Comparison of ENCODE assay signal across 8 mouse cellular contexts in the genomic region with DNA sequence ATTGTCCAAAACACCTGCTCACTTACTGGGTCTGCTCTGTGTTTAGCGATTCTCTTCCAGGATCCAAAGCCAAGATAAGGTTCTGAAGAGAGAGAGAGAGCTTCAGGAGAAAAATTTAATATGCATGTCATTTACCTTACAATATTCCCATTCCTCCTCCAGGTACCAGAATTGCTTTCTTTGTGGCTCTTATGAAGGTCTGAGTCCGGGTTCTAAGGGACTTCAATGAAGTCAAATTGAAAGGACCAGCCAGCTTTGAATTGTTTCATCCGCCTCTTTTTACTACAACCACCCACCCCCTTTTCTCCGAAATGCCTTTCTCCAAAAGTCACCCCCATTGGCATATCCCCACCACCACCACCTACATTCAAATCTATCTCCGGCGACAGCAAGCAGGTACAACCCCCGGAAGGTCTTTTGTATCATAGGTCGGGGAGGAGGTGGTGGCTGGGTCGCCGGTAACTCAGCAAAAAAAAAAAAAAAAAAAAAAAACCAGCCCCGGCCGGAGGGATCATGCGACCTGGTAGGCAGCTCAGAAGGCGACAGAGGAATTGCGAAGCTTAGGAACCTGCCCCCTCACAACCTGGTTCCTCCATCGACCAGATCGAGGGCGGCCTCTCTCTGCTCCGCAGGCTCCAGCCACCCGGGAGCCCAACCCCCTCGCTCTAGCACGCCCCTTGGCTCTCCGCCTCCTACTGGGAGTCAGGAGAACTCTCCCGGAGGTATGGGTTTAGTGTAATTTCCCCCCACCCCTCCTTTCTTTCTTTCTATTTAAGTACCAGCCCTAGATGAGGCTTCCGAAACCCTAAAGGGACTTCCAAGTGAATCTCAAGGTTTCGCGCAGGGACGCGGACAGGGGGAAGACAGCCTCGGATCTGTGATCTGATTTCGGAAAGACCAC. TPM values are rescaled to one million over a fixed set of nuclear protein-coding genes. Genes with fewer than 3 reads are reported as not detected.
DNase-seq lines count a peak whose midpoint lies in the region; ATAC-seq and TF ChIP-seq lines count a peak whose summit lies in the region.

No protein-coding gene starts in this region.

- peak; percentile 57; the same call in 1 of the 2 replicates for TF ChIP-seq CTCF in bone marrow, adult 2 months (IDR thresholded peaks at IDR 0.05; ENCODE audit: control insufficient read depth, insufficient read depth, low read length)
- TF ChIP-seq CTCF in spleen, adult 2 months (IDR thresholded peaks at IDR 0.05; ENCODE audit: extremely low read depth, insufficient read depth, insufficient read length, insufficient replicate concordance), result peak; percentile 18; the same call in 1 of the 2 replicates

- H3K27ac ChIP-seq in bone marrow, adult 2 months (ENCODE audit: control insufficient read depth, insufficient read depth, low read depth, low read length, poor library complexity), result peak overlapping the region; percentile 96
- H3K27ac ChIP-seq in embryonic facial prominence, embryonic 14.5 days (replicated peaks; ENCODE audit: low read depth, low read length), result peak overlapping the region; percentile 99
- H3K27ac ChIP-seq in limb, embryonic 14.5 days (replicated peaks; ENCODE audit: low read depth, low read length), result peak overlapping the region; percentile 96
- peak overlapping the region; percentile 97 for H3K27ac ChIP-seq in midbrain, embryonic 16.5 days (ENCODE audit: low read length)
- peak overlapping the region; percentile 82 for H3K27ac ChIP-seq in spleen, adult 2 months (ENCODE audit: insufficient read depth, low read length)

- H3K9me3 ChIP-seq in embryonic facial prominence, embryonic 14.5 days (ENCODE audit: control insufficient read depth, low read length), result no peaks in the 10 kb centered on the region
- no peaks in the 10 kb centered on the region for H3K9me3 ChIP-seq in limb, embryonic 14.5 days (ENCODE audit: control insufficient read depth, low read length)
- H3K9me3 ChIP-seq in midbrain, embryonic 16.5 days (replicated peaks; ENCODE audit: control insufficient read depth, low read length, poor library complexity, severe bottlenecking), result no peaks in the 10 kb centered on the region

- H3K4me3 ChIP-seq in bone marrow, adult 2 months (replicated peaks; ENCODE audit: control insufficient read depth, low read depth, low read length), result peak overlapping the region; percentile 99
- peak overlapping the region; percentile 80 for H3K4me3 ChIP-seq in embryonic facial prominence, embryonic 14.5 days (ENCODE audit: low read depth, low read length)
- peak overlapping the region; percentile 76 for H3K4me3 ChIP-seq in limb, embryonic 14.5 days (replicated peaks; ENCODE audit: low read length)
- peak overlapping the region; percentile 74 for H3K4me3 ChIP-seq in midbrain, embryonic 16.5 days (ENCODE audit: low read depth, low read length)
- peak overlapping the region; percentile 83 for H3K4me3 ChIP-seq in spleen, adult 2 months (ENCODE audit: extremely low read depth, insufficient read depth, insufficient read length)

- peak; percentile 91 for DNase-seq in A20 (ENCODE audit: low read depth, low spot score)
- peak; percentile 97 for DNase-seq in embryonic facial prominence, embryonic 14.5 days (ENCODE audit: low spot score)
- peak; percentile 95 for DNase-seq in heart, adult 8-10 months (ENCODE audit: low spot score)
- peak; percentile 94 for DNase-seq in kidney, adult 8-10 months
- peak; percentile 93 for DNase-seq in limb, embryonic 14.5 days (ENCODE audit: low spot score)
- DNase-seq in spleen, adult 2 months (ENCODE audit: low read depth in 1 of 2, low spot score in 2 of 2), result peak; percentile 53 to 67

- peaks cover 2% of the 10 kb centered on the region; the same call in 1 of the 2 replicates for H3K4me1 ChIP-seq in bone marrow, adult 2 months (ENCODE audit: control insufficient read depth, insufficient read depth, low read length)
- peaks cover 37% of the 10 kb centered on the region for H3K4me1 ChIP-seq in embryonic facial prominence, embryonic 14.5 days (ENCODE audit: control insufficient read depth, insufficient read depth, low read length)
- H3K4me1 ChIP-seq in limb, embryonic 14.5 days (ENCODE audit: control insufficient read depth, insufficient read depth, low read length), result peaks cover 37% of the 10 kb centered on the region
- peaks cover 45% of the 10 kb centered on the region for H3K4me1 ChIP-seq in midbrain, embryonic 16.5 days (ENCODE audit: control insufficient read depth, insufficient read depth, low read length)
- peaks cover 8% of the 10 kb centered on the region; the same call in 1 of the 2 replicates for H3K4me1 ChIP-seq in spleen, adult 2 months (ENCODE audit: control insufficient read depth, insufficient read depth, insufficient read length)

- 3% methylated on average over 31 of the region's 31 CpGs for WGBS in bone marrow, adult 2 months
- 2% methylated on average over 30 of the region's 31 CpGs for WGBS in embryonic facial prominence, embryonic 14.5 days
- 3% methylated on average over 30 of the region's 31 CpGs for WGBS in limb, embryonic 14.5 days
- 2% methylated on average over 30 of the region's 31 CpGs for WGBS in midbrain, embryonic 16.5 days
- 2% methylated on average over 31 of the region's 31 CpGs for WGBS in spleen, adult 2 months

- peak; percentile 85 for ATAC-seq in embryonic facial prominence, embryonic 14.5 days (ENCODE audit: low read depth)
- ATAC-seq in limb, embryonic 14.5 days (ENCODE audit: low FRiP score, low read depth), result peak; percentile 75
- peak; percentile 83 for ATAC-seq in midbrain, embryonic 16.5 days

- H3K27me3 ChIP-seq in embryonic facial prominence, embryonic 14.5 days (replicated peaks; ENCODE audit: control insufficient read depth, insufficient read depth, low read length), result no peaks in the 10 kb centered on the region
- H3K27me3 ChIP-seq in limb, embryonic 14.5 days (ENCODE audit: control insufficient read depth, insufficient read depth, low read length), result no peaks in the 10 kb centered on the region
- no peaks in the 10 kb centered on the region for H3K27me3 ChIP-seq in midbrain, embryonic 16.5 days (ENCODE audit: control insufficient read depth, insufficient read depth, low read depth, low read length)
- no peaks in the 10 kb centered on the region for H3K27me3 ChIP-seq in spleen, adult 2 months (ENCODE audit: control insufficient read depth, insufficient read depth, low read length)

- TF ChIP-seq POLR2A in bone marrow, adult 2 months (IDR thresholded peaks at IDR 0.05; ENCODE audit: borderline replicate concordance, control insufficient read depth, low read depth, low read length), result peak; percentile 58; the same call in 1 of the 2 replicates
- TF ChIP-seq POLR2A in limb, embryonic 14.5 days (IDR thresholded peaks at IDR 0.05; ENCODE audit: borderline replicate concordance, extremely low read depth, insufficient read depth, insufficient read length), result no peak
- TF ChIP-seq POLR2A in spleen, adult 2 months (IDR thresholded peaks at IDR 0.05; ENCODE audit: low read depth, low read length), result no peak; the same call in 1 of the 2 replicates

- H3K36me3 ChIP-seq in embryonic facial prominence, embryonic 14.5 days (ENCODE audit: control insufficient read depth, insufficient read depth, low read length), result 0 out of 2 replicates have a peak, but pooled peaks cover 8% of the 10 kb centered on the region
- no peaks in the 10 kb centered on the region for H3K36me3 ChIP-seq in limb, embryonic 14.5 days (ENCODE audit: control insufficient read depth, insufficient read depth, low read length)
- H3K36me3 ChIP-seq in midbrain, embryonic 16.5 days (ENCODE audit: control insufficient read depth, insufficient read depth, low read length), result no peaks in the 10 kb centered on the region
- no peaks in the 10 kb centered on the region for H3K36me3 ChIP-seq in spleen, adult 2 months (ENCODE audit: control insufficient read depth, insufficient read depth, low read length)

- H3K4me2 ChIP-seq in embryonic facial prominence, embryonic 14.5 days (ENCODE audit: low read depth, low read length), result peak overlapping the region; percentile 81
- H3K4me2 ChIP-seq in limb, embryonic 14.5 days (replicated peaks; ENCODE audit: low read depth, low read length, severe bottlenecking), result peak overlapping the region; percentile 76
- peak overlapping the region; percentile 86 for H3K4me2 ChIP-seq in midbrain, embryonic 16.5 days (ENCODE audit: low read length)

- H3K9ac ChIP-seq in embryonic facial prominence, embryonic 14.5 days (ENCODE audit: low read depth, low read length), result peak overlapping the region; percentile 95
- H3K9ac ChIP-seq in limb, embryonic 14.5 days (ENCODE audit: low read depth, low read length, severe bottlenecking), result peak overlapping the region; percentile 86
- peak overlapping the region; percentile 88 for H3K9ac ChIP-seq in midbrain, embryonic 16.5 days (ENCODE audit: low read depth, low read length)

RNA-seq across cellular contexts. Expression of gene Bcl2l1, which starts 1.3 kb away (rescaled TPM):
- polyA plus RNA-seq in bone marrow, adult 2 months (2011; ENCODE audit: insufficient read depth, insufficient read length, low replicate concordance, missing spikeins), result 97.4 and 124 TPM in 2 replicates
- 77.3 and 86.7 TPM in 2 replicates for polyA plus RNA-seq in embryonic facial prominence, embryonic 14.5 days (2014; fragmentation: Nextera tagmentation; extraction: Ambion mirVana)
- 10 to 100 TPM; 46.9 to 66.6 (median 51.4) TPM for total RNA-seq in heart, adult 8-10 months (2022)
- polyA plus RNA-seq in limb, embryonic 14.5 days (2012; rRNA removed), result 46.8 and 54.3 TPM in 2 replicates
- 91.2 and 96.3 TPM in 2 replicates for polyA plus RNA-seq in limb, embryonic 14.5 days (2014; fragmentation: Nextera tagmentation; extraction: Ambion mirVana)
- polyA plus RNA-seq in midbrain, embryonic 16.5 days (2015; fragmentation: Nextera tagmentation; extraction: Ambion mirVana), result 186 and 194 TPM in 2 replicates
- polyA plus RNA-seq in spleen, adult 2 months (2012; rRNA removed), result 36.2 and 57.4 TPM in 2 replicates

RNA-seq across cellular contexts. Expression of gene Tpx2, which starts 17.5 kb away (rescaled TPM):
- polyA plus RNA-seq in bone marrow, adult 2 months (2011; ENCODE audit: insufficient read depth, insufficient read length, low replicate concordance, missing spikeins), result 57.0 and 74.1 TPM in 2 replicates
- 69.3 and 87.9 TPM in 2 replicates for polyA plus RNA-seq in embryonic facial prominence, embryonic 14.5 days (2014; fragmentation: Nextera tagmentation; extraction: Ambion mirVana)
- total RNA-seq in heart, adult 8-10 months (2022), result 1 to 10 TPM in 2 of 4 experiments, under 1 TPM in 2; 0.65 to 1.4 (median 0.91) TPM
- polyA plus RNA-seq in limb, embryonic 14.5 days (2012; rRNA removed), result 36.0 and 51.3 TPM in 2 replicates
- 71.8 and 83.6 TPM in 2 replicates for polyA plus RNA-seq in limb, embryonic 14.5 days (2014; fragmentation: Nextera tagmentation; extraction: Ambion mirVana)
- 10.5 and 11.1 TPM in 2 replicates for polyA plus RNA-seq in midbrain, embryonic 16.5 days (2015; fragmentation: Nextera tagmentation; extraction: Ambion mirVana)
- 2.0 and 2.2 TPM in 2 replicates for polyA plus RNA-seq in spleen, adult 2 months (2012; rRNA removed)

Comparison
In these comparisons a context has a peak if more than half of its experiments do, and no peak if none do; other contexts are left out.
1. Peak in every context shown above with its lines: DNase-seq, ATAC-seq, H3K4me3 ChIP-seq and H3K27ac ChIP-seq.